8 mouse cellular contexts compared by ENCODE assay signal in genomic region chr8:49035519-49035918, GRCm38 (mm10).
DNase-seq lines count a peak whose midpoint lies in the region.

No protein-coding gene starts in this region.

- intact Hi-C loops in left cerebral cortex, postnatal 10 days (cut with DNase I), result no loop called here
- intact Hi-C loops in gastrocnemius, postnatal 14 days (cut with DNase I; ENCODE audit: low total_unique reads), result loop anchor here (10.0 kb wide), 1 partner anchor 811 kb away; no protein-coding TSS in a partner anchor

- DNase-seq in left cerebral cortex, adult 11 months (ENCODE audit: low spot score), result peak; percentile 10
- DNase-seq in left cerebral cortex, postnatal 10 days (ENCODE audit: extremely low spot score in 1 of 2, low spot score in 2 of 2), result no peak
- DNase-seq in adrenal gland, postnatal 36 days, result peak; percentile 18 to 42
- peak; percentile 10 for DNase-seq in gastrocnemius, postnatal 14 days
- DNase-seq in layer of hippocampus, postnatal 36 days, result peak; percentile 11 to 27
- peak; percentile 5 for DNase-seq in right cerebral cortex, postnatal 14 days
- no peak for DNase-seq in T-cell, adult 2 months (ENCODE audit: low spot score)
- DNase-seq in cerebellum, adult 18-20 months, result no peak

Comparison
In these comparisons a context has a peak if more than half of its experiments do, and no peak if none do; other contexts are left out.
1. DNase-seq: peak in left cerebral cortex, adult 11 months (single experiment), adrenal gland, postnatal 36 days (2 of 2), gastrocnemius, postnatal 14 days (single experiment), layer of hippocampus, postnatal 36 days (2 of 2) and right cerebral cortex, postnatal 14 days (single experiment); none in left cerebral cortex, postnatal 10 days (0 of 2), T-cell, adult 2 months (single experiment) and cerebellum, adult 18-20 months (0 of 2).